In genomic region chr6:126806783-126807182, GRCm38 (mm10) we compare ENCODE assay signal across 11 mouse cellular contexts. TPM values are rescaled to one million over a fixed set of nuclear protein-coding genes. Genes with fewer than 3 reads are reported as not detected.
DNase-seq lines count a peak whose midpoint lies in the region; TF ChIP-seq lines count a peak whose summit lies in the region.
"Had no signal": no experiment of that assay in that cellular context is flagged by ENCODE, and none has a peak within 500 bp of the region (broad histone marks: within the 10 kb centered on the region; RNA-seq: fewer than 3 reads in every experiment).

No protein-coding gene starts in this region.

- peak; percentile 81 for TF ChIP-seq RAD21 in CH12.LX (IDR thresholded peaks at IDR 0.05; ENCODE audit: low read depth, low read length)

- H3K27me3 ChIP-seq in CH12.LX (replicated peaks): no peaks in the 10 kb centered on the region

- no peak for TF ChIP-seq POLR2A in CH12.LX (IDR thresholded peaks at IDR 0.05; ENCODE audit: low read depth, low read length)

- H3K9ac ChIP-seq in CH12.LX (ENCODE audit: insufficient read depth, low read depth): no peak overlapping the region

- no peak overlapping the region for H3K4me2 ChIP-seq in CH12.LX (ENCODE audit: insufficient read depth, low read depth, poor library complexity, severe bottlenecking)

- no peak for DNase-seq in layer of hippocampus, adult 2 months (ENCODE audit: low spot score in 2 of 2)
- DNase-seq in layer of hippocampus, postnatal 25 days (ENCODE audit: extremely low spot score in 1 of 2, low spot score in 1 of 2): no peak
- DNase-seq in A20 (ENCODE audit: low read depth, low spot score) (peak; percentile 50), CH12.LX (ENCODE audit: extremely low read depth) (peak; percentile 29)
- DNase-seq in c-Kit-positive CD71-positive TER-119-negative erythroid progenitor cells, embryonic 14.5 days (ENCODE audit: low read depth): peak; percentile 16
- DNase-seq in frontal cortex, postnatal 25 days (ENCODE audit: low spot score in 2 of 2): no peak
- no peak for DNase-seq in embryo, embryonic 10 days (ENCODE audit: low spot score)
- DNase-seq: cerebellum, postnatal 36 days; gastrocnemius, postnatal 36 days; heart, postnatal 14 days had no signal

- in situ Hi-C loops in CH12.LX (cut with MboI; ENCODE audit: low pct_ligation_motif_present, low pct_unique_long_range_greater_than_20kb, low sequenced_read_pairs): no loop called here

- peaks cover 3% of the 10 kb centered on the region for H3K9me3 ChIP-seq in CH12.LX (replicated peaks; ENCODE audit: low read length)

- H3K27ac ChIP-seq in layer of hippocampus, adult 2 months: no peak overlapping the region
- no peak overlapping the region for H3K27ac ChIP-seq in CH12.LX (ENCODE audit: insufficient read depth, low read depth)

- no peak for TF ChIP-seq EP300 in CH12.LX (IDR thresholded peaks at IDR 0.05; ENCODE audit: low read length)

- no peaks in the 10 kb centered on the region for H3K36me3 ChIP-seq in CH12.LX (replicated peaks in 1 of 2; ENCODE audit: control insufficient read depth in 1 of 2, insufficient read depth in 1 of 2, low read length in 1 of 2)

- H3K79me2 ChIP-seq in CH12.LX (replicated peaks; ENCODE audit: control insufficient read depth, extremely low read depth, insufficient read depth, poor library complexity, severe bottlenecking): no peaks in the 10 kb centered on the region

- peaks cover 3 to 9% of the 10 kb centered on the region in 2 experiments; a peak in 3 of 4 replicates for H3K4me1 ChIP-seq in CH12.LX (ENCODE audit: control insufficient read depth in 1 of 2, insufficient read depth in 2 of 2)

- TF ChIP-seq CTCF in layer of hippocampus, adult 2 months (conservative IDR thresholded peaks at IDR 0.05): peak; percentile 65
- TF ChIP-seq CTCF in CH12.LX (conservative IDR thresholded peaks at IDR 0.05 in 1 of 2, IDR thresholded peaks at IDR 0.05 in 1 of 2; ENCODE audit: low read depth in 2 of 2, low read length in 2 of 2): peak; percentile 68 to 79

- dilution Hi-C loops in CH12.LX (cut with MboI; ENCODE audit: extremely low pct_ligation_motif_present, extremely low pct_unique_long_range_greater_than_20kb, low sequenced_read_pairs): no loop called here

- no peak overlapping the region for H3K4me3 ChIP-seq in layer of hippocampus, adult 2 months
- no peak overlapping the region for H3K4me3 ChIP-seq in CH12.LX (replicated peaks in 1 of 3; ENCODE audit: low read depth in 2 of 3, low read length in 2 of 3, poor library complexity in 1 of 3)

TF ChIP-seq in CH12.LX, 34 proteins besides CTCF, POLR2A, EP300 and RAD21:
- TF ChIP-seq HCFC1 (IDR thresholded peaks at IDR 0.05; ENCODE audit: low read depth, low read length) (no peak), JUN (IDR thresholded peaks at IDR 0.05; ENCODE audit: insufficient read depth, low read depth, low read length) (no peak), SMC3 (IDR thresholded peaks at IDR 0.05; ENCODE audit: low read depth, low read length) (peak; percentile 62), IRF4 (IDR thresholded peaks at IDR 0.05; ENCODE audit: low read depth, low read length) (no peak), SIN3A (IDR thresholded peaks at IDR 0.05; ENCODE audit: low read length) (0 out of 2 replicates have a peak, but pooled peaks have one; percentile 21), POLR2AphosphoS2 (IDR thresholded peaks at IDR 0.05; ENCODE audit: low read depth, low read length) (no peak), MXI1 (IDR thresholded peaks at IDR 0.05; ENCODE audit: low read depth, low read length) (0 out of 2 replicates have a peak, but pooled peaks have one; percentile 25), MAFK (IDR thresholded peaks at IDR 0.05; ENCODE audit: insufficient replicate concordance, low read length) (0 out of 2 replicates have a peak, but pooled peaks have one; percentile 16), MYC (IDR thresholded peaks at IDR 0.05; ENCODE audit: low read depth, low read length) (0 out of 2 replicates have a peak, but pooled peaks have one; percentile 25), ELF1 (IDR thresholded peaks at IDR 0.05; ENCODE audit: low read depth, low read length) (peak; percentile 10; the same call in 1 of the 2 replicates)

RNA-seq across cellular contexts. Expression of gene Ndufa9, which starts 42.2 kb away (rescaled TPM):
- total RNA-seq in layer of hippocampus, adult 2 months (2021): 100 to 1,000 TPM; 141 to 155 TPM
- 100 to 1,000 TPM; 145 to 164 TPM for total RNA-seq in layer of hippocampus, postnatal 25 days (2021)
- total RNA-seq in CH12.LX (2012; rRNA removed) (141 and 159 TPM in 2 replicates), CH12.LX (2014; rRNA removed) (146 and 159 TPM in 2 replicates)
- polyA plus RNA-seq in CH12.LX (2012; ENCODE audit: insufficient read length, low read depth): 151 and 157 TPM in 2 replicates

RNA-seq across cellular contexts. Expression of gene Akap3, which starts 46.1 kb away (rescaled TPM):
- under 1 TPM; 0.12 to 0.13 TPM for total RNA-seq in layer of hippocampus, adult 2 months (2021)
- total RNA-seq in layer of hippocampus, postnatal 25 days (2021): under 1 TPM; 0.20 to 0.23 TPM
- total RNA-seq in CH12.LX (2012; rRNA removed) (0.63 and 2.0 TPM in 2 replicates), CH12.LX (2014; rRNA removed) (1.2 and 1.6 TPM in 2 replicates)
- 2.0 TPM in 2 replicates for polyA plus RNA-seq in CH12.LX (2012; ENCODE audit: insufficient read length, low read depth)
- total RNA-seq: gastrocnemius, postnatal 36 days; heart, postnatal 14 days had no signal
- polyA plus RNA-seq: small intestine, adult 2 months had no signal

Comparison
In these comparisons a context has a peak if more than half of its experiments do, and no peak if none do; other contexts are left out.
1. DNase-seq: peak in A20 (single experiment), CH12.LX (single experiment) and c-Kit-positive CD71-positive TER-119-negative erythroid progenitor cells, embryonic 14.5 days (single experiment); none in layer of hippocampus, adult 2 months (0 of 2), layer of hippocampus, postnatal 25 days (0 of 2), frontal cortex, postnatal 25 days (0 of 2) and embryo, embryonic 10 days (single experiment).